Mouse (Mus musculus) heart, embryonic 16.5 days (tissue): ENCODE results near the gene Hoxd4. TPM values are rescaled to one million over a fixed set of nuclear protein-coding genes. Genes with fewer than 3 reads are reported as not detected.

Experiments used
- ATAC-seq: fragments of 200-750 bp; cut with Nextera tagmentation; replicated peaks from 2 replicates; pipeline ENCODE4 v1.8.0; 2017; ENCODE audit warnings: moderate number of reproducible peaks; ENCODE audit not compliant: insufficient read depth, low FRiP score; ENCODE audit errors: extremely low read depth
- H3K27ac ChIP-seq: fragments of 300-500 bp; sonication (generic); 2 replicates; pipeline ENCODE4 v1.5.1; 2014; ENCODE audit warnings: mild to moderate bottlenecking, low read length, control low read depth, moderate library complexity
- H3K27me3 ChIP-seq: fragments of 300-500 bp; sonication (generic); 2 replicates; pipeline ENCODE4 v1.6.1; 2014; ENCODE audit warnings: low read length, mixed read lengths; ENCODE audit not compliant: control insufficient read depth, insufficient read depth
- H3K36me3 ChIP-seq: fragments of 300-500 bp; sonication (generic); 2 replicates; pipeline ENCODE4 v1.6.1; 2014; ENCODE audit not compliant: control insufficient read depth, insufficient read depth
- H3K4me1 ChIP-seq: fragments of 300-500 bp; sonication (generic); 2 replicates; pipeline ENCODE4 v1.6.1; 2014; ENCODE audit warnings: low read length, mixed read lengths; ENCODE audit not compliant: control insufficient read depth, insufficient read depth
- H3K4me2 ChIP-seq: fragments of 300-500 bp; sonication (generic); 2 replicates; pipeline ENCODE4 v1.6.1; 2014; ENCODE audit warnings: low read depth, mild to moderate bottlenecking, control low read depth, low read length
- H3K4me3 ChIP-seq: fragments of 300-500 bp; sonication (generic); 2 replicates; pipeline ENCODE4 v1.5.1; 2014; ENCODE audit warnings: mild to moderate bottlenecking, control low read depth, low read length
- H3K9ac ChIP-seq: fragments of 300-500 bp; sonication (generic); 2 replicates; pipeline ENCODE4 v1.6.1; 2014; ENCODE audit warnings: low read length, control low read depth
- H3K9me3 ChIP-seq: fragments of 300-500 bp; sonication (generic); replicated peaks from 2 replicates; pipeline ENCODE4 v1.6.1; 2016; ENCODE audit warnings: low read length; ENCODE audit not compliant: control insufficient read depth
- WGBS: fragments of 180-500 bp; shearing (Covaris S2); extraction: QIAGEN DNeasy Blood & Tissue Kit; methylation state at CpG from one replicate; pipeline ENCODE4 v1.1.7; 2014; 5-methylcytosine and 5-hydroxymethylcytosine counted together
- polyA plus RNA-seq: library from polyadenylated mRNA; unstranded; fragments of >200 nt; fragmentation: Nextera tagmentation; extraction: Ambion mirVana; gene quantifications from 2 replicates; pipeline ENCODE4 v1.2.1, GENCODE M21; 2015

Hoxd4 gene
- polyA plus RNA-seq, 1 experiment from 2014 or later = 0.18 TPM

DNA sequence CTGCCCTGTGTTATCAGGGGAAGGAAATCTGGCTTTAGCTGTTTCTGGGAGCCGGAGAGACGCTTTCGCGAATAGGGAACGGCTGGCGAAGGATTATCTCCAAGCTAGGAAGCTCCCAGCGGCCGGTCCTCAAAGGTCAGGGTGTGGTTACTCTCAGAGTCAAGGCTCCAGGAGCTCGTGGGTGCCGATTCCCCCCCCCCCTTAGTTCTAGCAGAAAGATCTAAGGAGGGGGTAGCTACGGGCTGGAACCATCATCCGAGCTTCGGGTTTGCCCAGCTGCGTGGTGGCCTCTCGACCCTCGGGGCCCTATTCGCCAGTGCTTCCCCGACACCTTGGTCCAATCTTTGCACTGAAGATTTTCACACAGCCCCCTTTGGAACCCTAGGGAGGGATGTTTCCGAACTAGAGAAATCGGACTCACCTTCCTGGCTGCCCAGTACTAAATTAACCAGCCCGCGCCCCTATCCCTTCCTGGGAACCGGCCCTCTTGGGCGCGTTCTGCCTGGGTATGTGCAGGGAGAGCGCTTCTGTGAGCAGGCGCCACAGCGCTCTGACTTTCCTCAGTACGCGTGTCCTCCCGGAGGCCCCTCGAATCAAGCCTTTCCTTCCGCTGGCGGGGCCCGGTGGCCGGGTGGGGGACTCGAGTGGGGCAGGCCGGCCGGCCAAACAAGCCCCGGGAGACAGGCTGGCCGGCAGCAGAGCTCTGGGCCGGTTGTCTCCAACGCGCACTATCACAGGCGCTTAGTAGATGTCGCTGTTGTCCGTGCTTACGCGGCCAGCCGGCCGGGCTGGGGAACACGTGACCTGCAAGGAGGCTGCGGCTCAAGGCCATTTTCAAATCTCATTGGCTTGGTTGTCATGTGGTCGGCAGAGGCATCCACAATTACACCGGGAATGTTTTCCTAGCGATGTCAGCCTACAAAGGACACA is 20.4 kb upstream of the Hoxd4 start, which contains the start of gene Hoxd10:
Gene Hoxd10, plus strand, starts transcription at position 903 of the 930 bp plus-strand sequence.
- no peaks in the 10 kb centered on the region; the same call in 1 of the 2 replicates for H3K9me3 ChIP-seq
- WGBS = 1% methylated on average over 56 of the region's 56 CpGs
- H3K27ac ChIP-seq = no peak within 1 kb of the TSS
- peak; percentile 72 for ATAC-seq
- H3K36me3 ChIP-seq = no peaks in the 10 kb centered on the region
- peak within 1 kb of the TSS; percentile 38 for H3K4me2 ChIP-seq
- no peak within 1 kb of the TSS for H3K9ac ChIP-seq
- H3K4me3 ChIP-seq = peak within 1 kb of the TSS; percentile 28
- H3K27me3 ChIP-seq = peaks cover 90% of the 10 kb centered on the region
- no peaks in the 10 kb centered on the region for H3K4me1 ChIP-seq

DNA sequence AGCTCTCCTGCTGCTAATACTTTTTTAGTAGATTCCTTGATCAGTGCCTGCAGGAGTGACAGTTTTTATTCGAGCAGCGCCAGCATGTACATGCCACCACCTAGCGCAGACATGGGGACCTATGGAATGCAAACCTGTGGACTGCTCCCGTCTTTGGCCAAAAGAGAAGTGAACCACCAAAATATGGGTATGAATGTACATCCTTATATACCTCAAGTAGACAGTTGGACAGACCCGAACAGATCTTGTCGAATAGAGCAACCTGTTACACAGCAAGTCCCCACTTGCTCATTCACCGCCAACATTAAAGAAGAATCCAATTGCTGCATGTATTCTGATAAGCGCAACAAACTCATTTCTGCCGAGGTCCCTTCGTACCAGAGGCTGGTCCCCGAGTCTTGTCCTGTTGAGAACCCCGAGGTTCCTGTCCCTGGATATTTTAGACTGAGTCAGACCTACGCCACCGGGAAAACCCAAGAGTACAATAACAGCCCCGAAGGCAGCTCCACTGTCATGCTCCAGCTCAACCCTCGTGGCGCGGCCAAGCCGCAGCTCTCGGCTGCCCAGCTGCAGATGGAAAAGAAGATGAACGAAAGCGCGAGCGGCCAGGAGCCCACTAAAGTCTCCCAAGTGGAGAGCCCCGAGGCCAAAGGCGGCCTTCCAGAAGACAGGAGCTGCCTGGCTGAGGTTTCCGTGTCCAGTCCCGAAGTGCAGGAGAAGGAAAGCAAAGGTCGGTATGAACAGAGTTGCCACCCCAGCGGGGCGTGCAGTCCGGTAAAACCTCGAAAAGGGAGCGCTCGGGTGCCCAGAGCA is 19.5 kb upstream of the Hoxd4 start:
- 4% methylated on average over 35 of the region's 35 CpGs for WGBS
- H3K27me3 ChIP-seq = peaks cover 90% of the 10 kb centered on the region
- no peak overlapping the region for H3K9ac ChIP-seq
- ATAC-seq = no peak
- no peaks in the 10 kb centered on the region for H3K4me1 ChIP-seq
- no peaks in the 10 kb centered on the region; the same call in 1 of the 2 replicates for H3K9me3 ChIP-seq
- H3K27ac ChIP-seq = no peak overlapping the region
- H3K36me3 ChIP-seq = no peaks in the 10 kb centered on the region
- no peak overlapping the region for H3K4me2 ChIP-seq
- no peak overlapping the region for H3K4me3 ChIP-seq

DNA sequence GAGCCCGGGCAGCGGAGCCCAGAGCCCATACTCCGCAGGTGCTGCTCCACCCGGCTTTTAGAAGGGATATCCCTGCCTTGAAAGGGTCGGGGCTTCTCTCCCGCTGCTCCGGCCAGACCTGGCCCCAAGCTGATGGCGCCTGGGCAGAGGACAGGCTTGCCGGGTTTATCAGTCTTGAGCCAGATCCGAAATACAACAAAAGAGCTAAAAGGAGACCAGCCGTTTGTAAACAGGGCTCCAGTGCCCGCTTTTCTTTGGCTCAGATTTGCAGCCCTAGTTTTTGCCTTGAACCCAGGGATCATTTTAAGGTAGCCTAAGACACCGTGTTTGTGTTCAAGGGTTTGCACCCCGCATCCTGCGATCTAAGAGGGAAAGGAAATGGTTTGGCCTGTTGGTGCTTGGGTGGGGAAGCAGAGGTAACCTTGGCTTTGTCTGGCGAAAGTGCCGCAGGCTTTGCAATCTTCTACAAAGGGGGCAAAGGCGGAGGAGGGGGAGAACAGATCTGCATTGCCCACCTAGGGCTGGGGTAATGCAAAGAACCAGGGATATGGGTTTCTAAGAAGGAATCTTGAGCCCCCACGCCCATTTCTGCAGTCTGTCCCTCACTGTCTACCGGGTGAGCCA is 18.8 kb upstream of the Hoxd4 start:
- Histone ChIP-seq H3K4me1 (peaks cover 3% of the 10 kb centered on the region; the same call in 1 of the 2 replicates), H3K27me3 (peaks cover 88% of the 10 kb centered on the region), H3K4me3 (no peak overlapping the region), H3K4me2 (no peak overlapping the region), H3K9me3 (no peaks in the 10 kb centered on the region; the same call in 1 of the 2 replicates), H3K27ac (no peak overlapping the region), H3K36me3 (no peaks in the 10 kb centered on the region), H3K9ac (no peak overlapping the region)
- 2% methylated on average over 20 of the region's 20 CpGs for WGBS
- no peak for ATAC-seq

DNA sequence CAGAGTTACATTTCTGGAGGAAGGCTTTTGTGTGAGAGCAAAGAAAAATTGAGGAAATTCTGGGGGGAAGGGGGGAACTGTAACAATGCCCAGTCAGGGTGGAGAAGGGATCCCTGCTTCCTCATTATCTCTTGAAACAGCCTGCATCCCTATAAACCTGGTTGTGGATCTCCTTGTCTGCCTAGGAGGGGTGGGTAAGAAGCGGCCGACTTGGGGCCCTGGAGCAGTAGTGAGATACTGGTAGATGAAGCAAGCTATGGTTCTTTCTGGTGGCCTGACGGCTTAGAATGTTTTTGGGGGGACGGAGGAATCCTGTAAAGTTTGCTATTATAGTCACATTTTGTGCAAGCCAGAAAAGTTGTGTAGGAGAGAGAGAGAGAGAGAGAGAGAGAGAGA is 18.3 kb upstream of the Hoxd4 start:
- no peak for ATAC-seq
- H3K4me2 ChIP-seq = no peak overlapping the region
- no peak overlapping the region for H3K4me3 ChIP-seq
- WGBS = 11% methylated on average over 4 of the region's 4 CpGs
- H3K9ac ChIP-seq = no peak overlapping the region
- no peaks in the 10 kb centered on the region; the same call in 1 of the 2 replicates for H3K9me3 ChIP-seq
- no peak overlapping the region for H3K27ac ChIP-seq
- no peaks in the 10 kb centered on the region for H3K36me3 ChIP-seq
- H3K4me1 ChIP-seq = peaks cover 7% of the 10 kb centered on the region; the same call in 1 of the 2 replicates
- H3K27me3 ChIP-seq = peaks cover 90% of the 10 kb centered on the region

DNA sequence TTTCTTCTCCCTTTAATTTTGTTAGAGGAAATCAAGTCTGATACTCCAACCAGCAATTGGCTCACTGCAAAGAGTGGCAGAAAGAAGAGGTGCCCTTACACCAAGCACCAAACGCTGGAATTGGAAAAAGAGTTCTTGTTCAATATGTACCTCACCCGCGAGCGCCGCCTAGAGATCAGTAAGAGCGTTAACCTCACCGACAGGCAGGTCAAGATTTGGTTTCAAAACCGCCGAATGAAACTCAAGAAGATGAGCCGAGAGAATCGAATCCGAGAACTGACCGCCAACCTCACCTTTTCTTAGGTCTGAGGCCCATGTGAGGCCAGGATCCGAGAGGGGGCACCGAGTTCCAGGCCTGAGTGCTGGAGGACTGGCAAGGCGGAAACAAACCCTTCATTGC is 17.7 kb upstream of the Hoxd4 start:
- Histone ChIP-seq H3K36me3 (no peaks in the 10 kb centered on the region), H3K4me3 (no peak overlapping the region), H3K27ac (no peak overlapping the region), H3K9ac (no peak overlapping the region), H3K9me3 (no peaks in the 10 kb centered on the region; the same call in 1 of the 2 replicates), H3K27me3 (peaks cover 90% of the 10 kb centered on the region), H3K4me2 (no peak overlapping the region), H3K4me1 (peaks cover 7% of the 10 kb centered on the region; the same call in 1 of the 2 replicates)
- 2% methylated on average over 16 of the region's 16 CpGs for WGBS
- no peak for ATAC-seq

DNA sequence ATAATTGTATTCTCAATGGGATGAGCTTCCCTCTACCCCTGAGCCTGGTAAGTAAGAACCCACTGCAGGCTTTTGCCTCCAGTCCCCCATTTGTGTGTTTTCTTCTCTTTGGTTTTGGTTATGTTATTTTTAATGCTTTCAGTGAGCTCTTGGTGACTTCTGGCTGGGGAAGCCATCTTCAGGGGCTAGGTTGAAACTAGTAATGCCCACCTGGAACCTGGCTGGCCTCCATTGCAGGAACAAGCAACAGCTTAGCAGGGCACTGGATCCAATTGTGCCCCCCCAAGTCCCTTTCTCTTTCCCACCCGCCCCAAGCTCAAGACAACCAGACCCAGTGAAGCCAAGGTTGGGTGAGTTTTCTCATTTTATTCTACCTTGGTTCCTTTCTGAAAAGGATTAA is 16.3 kb upstream of the Hoxd4 start:
- H3K4me1 ChIP-seq = peaks cover 7% of the 10 kb centered on the region; the same call in 1 of the 2 replicates
- no peak overlapping the region for H3K9ac ChIP-seq
- no peaks in the 10 kb centered on the region for H3K36me3 ChIP-seq
- ATAC-seq = no peak
- no peak overlapping the region for H3K4me3 ChIP-seq
- WGBS = 0% methylated on average over 1 of the region's 1 CpGs
- no peaks in the 10 kb centered on the region; the same call in 1 of the 2 replicates for H3K9me3 ChIP-seq
- H3K4me2 ChIP-seq = no peak overlapping the region
- no peak overlapping the region for H3K27ac ChIP-seq
- peaks cover 90% of the 10 kb centered on the region for H3K27me3 ChIP-seq

DNA sequence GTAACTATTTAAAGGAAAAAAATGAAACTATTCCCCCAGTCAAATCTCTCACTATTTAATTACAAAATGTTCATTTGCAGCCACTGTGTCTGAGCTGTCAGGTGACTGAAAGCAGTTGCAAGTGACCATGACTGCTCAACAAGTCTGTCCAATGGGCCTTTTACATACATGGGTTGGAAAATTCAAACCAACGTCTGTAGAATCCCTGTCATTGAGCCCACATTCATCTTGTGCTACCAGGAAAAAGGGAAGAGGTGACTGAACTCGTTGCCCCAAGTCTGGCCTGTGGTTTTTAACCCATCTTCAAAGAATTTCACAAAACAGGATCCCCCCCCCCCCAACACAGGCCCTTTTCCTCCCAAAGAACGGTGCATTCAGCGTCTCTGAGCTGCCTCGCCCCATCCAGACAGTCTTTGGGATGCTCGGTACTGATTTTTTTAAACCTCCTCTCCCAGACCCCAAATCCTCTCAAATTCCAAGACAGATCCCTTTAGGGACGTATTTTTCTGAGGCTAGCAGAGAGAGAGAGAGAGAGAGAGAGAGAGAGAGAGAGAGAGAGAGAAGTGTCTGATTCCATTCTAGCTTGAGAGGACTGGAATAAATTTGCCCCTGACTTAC is 15.8 kb upstream of the Hoxd4 start:
- ATAC-seq = no peak
- Histone ChIP-seq H3K9me3 (no peaks in the 10 kb centered on the region; the same call in 1 of the 2 replicates), H3K27ac (no peak overlapping the region), H3K27me3 (peaks cover 94% of the 10 kb centered on the region), H3K4me1 (peaks cover 7% of the 10 kb centered on the region; the same call in 1 of the 2 replicates), H3K9ac (no peak overlapping the region), H3K4me2 (no peak overlapping the region), H3K36me3 (no peaks in the 10 kb centered on the region), H3K4me3 (no peak overlapping the region)
- WGBS = 4% methylated on average over 7 of the region's 7 CpGs
